Mouse (Mus musculus) fibroblast of lung, adult 2 months (primary cell): ENCODE results near the gene Dll4.
A peak's percentile ranks its signal among the peaks of the same experiment; 100 is the strongest.

Experiments
- DNase-seq: peaks from one replicate; pipeline ENCODE4 v3.0.0-alpha.2; 2011; ENCODE audit warnings: low read depth

The Dll4 gene

GRCm38 (mm10) chr2:119335535-119335934, 10.0 kb downstream of the Dll4 start:
- DNase-seq: no peak

GRCm38 (mm10) chr2:119336002-119336401, 10.4 kb downstream of the Dll4 start:
- DNase-seq: no peak

DNA sequence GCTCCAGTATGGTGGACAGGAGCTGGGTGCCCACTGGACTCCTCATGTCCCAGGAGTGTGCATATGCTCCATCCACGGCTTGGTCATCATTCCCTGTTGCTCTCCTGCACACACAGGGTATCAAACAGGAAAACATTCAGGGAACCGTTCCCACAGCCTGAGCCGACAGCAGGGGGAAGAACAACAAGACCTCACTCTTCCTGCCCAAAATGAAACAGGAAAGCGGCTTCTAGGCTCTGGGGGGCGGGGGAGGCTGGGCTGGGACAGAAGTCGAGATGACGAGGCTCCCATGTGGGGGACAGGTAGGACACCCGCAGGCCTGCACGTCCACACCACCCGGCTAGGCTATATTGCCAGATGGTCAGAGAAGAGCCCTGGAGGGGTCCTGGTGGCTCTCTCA, 10.9 kb downstream of the Dll4 start:
- DNase-seq: no peak

DNA sequence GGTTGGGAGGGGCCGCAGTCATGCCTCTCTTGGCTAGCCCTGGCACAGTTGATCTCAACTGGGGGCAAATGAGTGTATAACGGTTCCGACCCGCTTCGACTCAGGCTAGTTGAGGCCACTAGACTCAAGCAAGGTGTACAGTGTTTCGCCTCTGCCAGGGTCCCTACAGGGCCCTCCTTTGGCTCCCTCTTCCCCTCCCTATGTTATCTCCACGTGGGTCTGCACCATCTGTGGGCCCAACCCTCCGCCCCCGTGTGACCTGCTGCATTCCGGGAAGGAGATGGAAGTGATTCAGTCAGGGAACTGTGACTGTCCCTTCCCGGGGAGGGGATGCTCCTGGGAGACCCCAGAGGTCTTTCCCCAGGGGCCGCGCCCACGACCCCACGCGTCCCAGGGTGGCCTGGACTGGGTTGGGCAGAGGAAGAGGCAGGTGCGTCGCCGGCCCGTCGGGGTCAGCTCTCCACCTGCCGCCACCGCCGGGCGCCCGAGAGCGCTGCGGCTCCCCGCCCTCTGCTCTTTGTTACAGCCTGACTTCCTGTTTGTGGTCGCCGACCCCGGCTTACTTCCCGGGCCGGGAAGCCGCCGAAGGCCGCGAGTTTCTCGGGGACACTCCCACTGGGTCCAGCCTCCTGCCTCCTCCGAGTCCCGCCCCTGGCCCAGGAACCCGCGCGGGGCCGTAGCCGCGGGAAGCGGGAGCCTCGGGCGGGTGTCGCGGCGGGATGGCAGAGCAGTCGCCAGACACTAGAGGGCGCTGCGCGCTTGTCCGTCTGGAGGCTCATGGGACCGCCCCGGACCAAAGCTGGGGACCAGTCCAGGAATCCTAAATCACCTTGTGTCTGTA, 12.1 kb downstream of the Dll4 start:
- peak; percentile 49 for DNase-seq

- no peak for DNase-seq
Measured at GRCm38 (mm10) chr2:119344537-119345138, 19.1 kb downstream of the Dll4 start.

DNA sequence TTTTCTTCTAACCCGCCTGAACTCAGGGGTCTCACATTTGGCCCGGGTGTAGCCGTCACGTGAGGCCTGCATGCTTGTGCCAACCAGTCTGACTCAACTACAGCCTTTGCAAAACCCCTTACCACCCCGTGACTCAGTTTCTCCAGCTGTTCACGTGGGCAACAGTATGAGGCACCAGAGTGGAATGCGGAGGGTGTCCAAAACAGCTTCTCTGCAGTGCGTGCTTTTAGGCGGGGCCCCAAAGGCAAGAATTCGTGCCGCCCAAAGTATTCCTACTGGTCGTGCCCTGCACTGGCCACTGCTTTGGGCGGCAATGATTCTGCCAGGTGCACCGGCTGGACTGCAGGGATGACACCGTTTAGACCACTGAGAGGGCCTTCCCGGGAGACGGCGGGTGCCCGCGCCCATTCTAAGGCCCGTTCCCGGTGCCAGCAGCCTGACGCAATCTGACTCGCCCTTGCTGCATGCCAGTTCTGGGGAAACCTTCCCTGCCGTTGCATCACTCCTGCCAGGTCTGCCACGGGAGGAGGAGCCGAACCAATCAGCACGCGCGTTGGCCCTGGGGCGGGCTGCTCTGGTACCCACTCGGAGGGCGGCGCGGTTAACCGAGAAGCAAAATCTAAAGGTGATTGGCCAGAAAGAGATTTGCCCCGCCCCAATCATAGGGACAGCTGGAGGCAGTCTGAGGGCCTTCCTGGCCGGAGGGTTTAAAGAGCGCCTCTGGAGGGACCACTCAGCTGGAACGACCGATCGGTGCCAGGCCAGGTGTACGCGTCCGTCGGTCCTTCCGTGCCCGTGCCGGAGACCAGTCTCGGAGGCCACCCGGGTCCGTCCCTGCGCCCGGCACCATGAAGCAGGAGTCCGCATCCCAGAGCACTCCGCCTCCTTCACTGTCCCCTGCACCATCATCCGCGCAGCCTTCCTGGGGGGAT, 25.2 kb downstream of the Dll4 start, which contains the start of gene Chac1:
Chac1 (plus strand) TSS at position 675 of the 932 bp plus-strand sequence.
- DNase-seq: peak; percentile 90

DNA sequence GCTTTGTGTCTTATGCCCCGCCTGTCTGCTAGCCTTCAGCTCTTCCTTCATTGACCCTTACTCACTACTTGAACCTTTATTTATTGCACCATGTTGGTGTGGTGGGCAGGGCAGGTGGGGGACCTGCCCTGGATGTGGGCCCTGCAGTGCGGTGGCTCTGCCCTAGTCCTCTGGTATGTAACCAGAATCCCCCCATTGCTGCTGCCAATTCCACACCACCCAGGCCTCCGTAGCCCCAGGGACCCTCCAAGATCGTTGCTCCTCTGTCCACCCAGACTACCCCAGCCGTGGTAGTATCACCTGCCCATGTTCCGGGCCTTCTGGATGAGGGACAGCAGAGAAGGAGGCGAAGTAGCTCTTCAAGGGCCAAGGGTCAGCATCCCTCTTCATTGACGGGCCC, 28.1 kb downstream of the Dll4 start:
- no peak for DNase-seq

DNA sequence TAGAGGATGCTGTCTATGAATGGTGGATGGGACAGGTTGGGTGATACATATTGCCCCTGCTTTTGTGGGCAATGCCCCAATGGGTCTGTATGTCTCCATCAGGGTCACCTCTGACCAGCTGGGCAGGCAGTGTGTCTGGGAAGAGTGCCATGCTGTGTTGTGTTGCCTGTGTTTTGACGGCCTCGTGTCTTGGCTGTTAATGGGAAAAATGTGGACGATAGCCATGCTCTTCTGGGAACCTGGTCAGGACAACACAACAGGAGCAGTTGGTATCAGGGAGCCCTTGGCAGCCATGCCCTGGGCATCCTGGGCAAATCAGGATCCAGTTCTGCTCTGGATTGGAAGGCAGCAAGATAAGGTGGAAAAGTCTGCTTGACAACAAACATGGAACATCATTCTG, 29.5 kb downstream of the Dll4 start:
- DNase-seq: no peak

DNA sequence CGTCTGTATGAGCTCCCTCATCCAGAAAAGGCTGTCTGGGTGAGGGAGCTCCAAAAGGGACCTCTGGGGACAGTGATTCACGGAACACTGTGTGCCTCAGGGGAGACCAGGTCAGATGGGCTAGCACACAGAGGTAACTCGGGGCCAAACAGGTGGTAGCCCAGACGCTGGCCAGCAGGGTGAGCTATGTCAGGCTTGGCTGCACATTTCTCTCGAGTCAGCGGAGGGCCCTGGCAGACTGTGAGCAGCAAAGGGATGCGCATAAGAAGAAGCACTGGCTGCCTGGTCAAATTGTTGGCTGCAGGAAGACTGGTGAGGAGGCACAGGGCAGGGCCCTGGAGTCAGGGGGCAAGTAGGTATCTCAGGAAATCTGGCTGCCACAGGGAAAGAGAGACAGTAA, 30.1 kb downstream of the Dll4 start:
- DNase-seq: no peak

GRCm38 (mm10) chr2:119356310-119356709, 30.7 kb downstream of the Dll4 start:
- DNase-seq: no peak

GRCm38 (mm10) chr2:119356805-119357204, 31.2 kb downstream of the Dll4 start:
- no peak for DNase-seq

- DNase-seq: no peak
Measured at GRCm38 (mm10) chr2:119358249-119358648, 32.7 kb downstream of the Dll4 start.

DNA sequence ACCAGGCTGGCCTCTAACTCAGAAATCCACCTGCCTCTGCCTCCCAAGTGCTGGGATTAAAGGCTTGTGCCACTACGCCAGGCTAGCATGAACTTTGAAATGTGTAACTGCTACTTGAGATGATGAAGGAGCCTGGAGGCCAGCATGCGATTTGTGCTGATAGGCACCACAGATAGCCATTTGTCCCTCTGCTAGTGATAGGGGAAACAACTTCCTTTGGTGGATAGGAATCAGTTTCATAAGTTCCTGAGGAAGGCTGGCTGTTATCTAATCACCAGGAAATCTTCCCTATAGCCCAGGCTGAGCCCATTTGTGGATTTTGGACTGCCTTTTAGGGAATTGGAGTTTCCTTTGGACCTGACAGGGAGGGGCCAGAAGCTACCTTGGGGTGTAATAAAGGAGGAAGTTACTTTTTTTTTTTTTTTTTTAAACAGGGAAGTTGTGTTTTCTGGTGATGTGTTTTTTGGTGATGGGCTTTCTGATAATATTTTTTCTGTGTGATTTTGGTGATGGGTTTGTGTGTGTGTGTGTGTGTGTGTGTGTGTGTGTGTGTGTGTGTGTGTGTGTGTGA, 34.2 kb downstream of the Dll4 start:
- no peak for DNase-seq

DNA sequence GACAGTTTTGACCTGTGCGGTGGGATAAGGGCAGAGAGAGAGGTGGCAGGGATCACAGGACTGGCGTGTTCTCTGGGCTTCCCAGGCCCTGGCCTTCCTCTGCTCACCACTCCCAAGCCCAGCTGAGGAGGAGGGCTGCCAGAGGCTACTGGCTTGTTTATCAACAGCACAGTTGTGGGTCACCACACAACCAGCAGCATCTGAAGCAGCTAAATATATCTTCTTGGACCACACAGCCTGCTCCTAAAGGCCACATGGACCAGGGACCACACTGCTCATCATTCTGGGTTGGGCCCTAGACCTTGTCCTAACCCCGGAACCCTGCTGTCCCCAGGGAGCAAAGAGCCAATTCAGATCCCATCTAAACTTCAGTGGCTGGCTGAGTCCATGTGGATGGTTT, 39.4 kb downstream of the Dll4 start:
- DNase-seq: no peak

DNA sequence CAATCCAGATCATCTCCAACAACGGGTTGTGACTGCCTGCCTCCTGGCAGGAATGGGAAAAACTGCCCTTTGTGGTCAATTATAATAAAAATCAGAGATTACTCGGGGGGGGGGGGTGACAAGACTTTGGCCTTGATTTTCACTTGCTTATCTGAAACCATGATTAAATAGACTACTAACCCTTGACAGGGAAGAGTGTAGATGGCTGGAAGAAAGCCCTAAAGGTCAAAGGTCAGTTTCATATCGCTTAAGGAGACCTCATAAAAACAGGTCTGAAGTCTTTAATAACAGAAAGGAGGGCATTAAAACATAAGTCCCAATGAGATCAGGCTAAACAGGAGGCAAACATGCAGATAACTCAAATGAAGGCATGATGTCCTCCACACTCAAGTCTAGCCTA, 41.8 kb downstream of the Dll4 start:
- DNase-seq: no peak

DNA sequence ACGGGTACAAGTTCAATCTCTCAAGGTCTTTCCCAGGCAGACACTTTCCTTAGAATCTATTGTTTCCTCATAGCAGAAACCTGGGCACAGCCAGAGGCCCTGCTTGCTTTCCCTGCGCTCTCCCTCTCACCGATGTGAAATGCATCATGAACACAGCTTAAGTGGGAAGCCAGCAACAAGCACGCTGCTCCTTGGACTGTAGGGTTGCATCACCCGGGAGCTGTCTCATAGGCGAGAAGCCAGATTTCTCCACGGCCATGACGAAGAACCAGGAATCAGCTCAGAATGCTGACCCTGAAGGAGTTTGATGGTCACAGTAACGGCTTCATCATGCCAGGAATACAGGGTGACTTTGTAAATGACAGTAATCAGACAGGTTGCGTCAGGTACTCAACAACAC, 44.5 kb downstream of the Dll4 start:
- DNase-seq: no peak

DNA sequence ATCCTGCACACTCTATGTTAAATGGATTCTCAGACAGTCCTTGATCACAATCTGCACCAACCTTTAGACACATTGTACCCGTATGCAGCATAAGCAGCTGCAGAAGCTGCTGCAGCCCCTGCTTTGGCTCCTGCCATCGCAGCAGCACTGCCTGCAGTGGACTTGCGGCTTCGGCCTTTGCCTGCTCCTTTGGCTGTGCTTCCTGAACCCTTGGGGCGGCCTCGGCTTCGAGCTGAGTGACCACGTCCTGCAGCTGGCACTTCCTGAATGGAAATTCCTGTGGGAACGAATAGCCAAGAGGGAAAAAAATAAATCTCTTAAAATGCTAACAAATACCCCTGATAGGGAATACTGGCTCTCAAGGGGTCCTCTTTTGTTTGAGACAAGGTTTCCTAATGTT, 51.7 kb downstream of the Dll4 start:
- DNase-seq: no peak

DNA sequence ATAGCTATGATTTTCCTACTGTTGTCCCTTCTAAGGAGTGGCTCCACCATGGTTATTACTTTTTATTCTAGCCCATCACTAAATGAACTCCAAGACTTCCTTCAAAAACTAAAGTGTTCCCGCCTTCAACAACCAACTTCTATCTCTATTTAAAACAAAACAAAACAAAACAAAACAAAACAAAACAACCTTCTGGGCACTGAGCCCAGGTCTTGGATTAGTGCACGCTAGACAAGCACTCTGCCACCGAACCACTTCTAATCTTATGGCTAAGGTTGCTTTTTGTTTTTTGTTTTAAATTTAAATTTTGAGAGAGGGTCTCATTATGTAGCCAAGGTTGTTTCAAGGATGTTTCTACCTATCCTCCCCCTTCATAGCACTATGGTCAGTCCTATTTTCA, 52.2 kb downstream of the Dll4 start:
- DNase-seq: no peak

DNA sequence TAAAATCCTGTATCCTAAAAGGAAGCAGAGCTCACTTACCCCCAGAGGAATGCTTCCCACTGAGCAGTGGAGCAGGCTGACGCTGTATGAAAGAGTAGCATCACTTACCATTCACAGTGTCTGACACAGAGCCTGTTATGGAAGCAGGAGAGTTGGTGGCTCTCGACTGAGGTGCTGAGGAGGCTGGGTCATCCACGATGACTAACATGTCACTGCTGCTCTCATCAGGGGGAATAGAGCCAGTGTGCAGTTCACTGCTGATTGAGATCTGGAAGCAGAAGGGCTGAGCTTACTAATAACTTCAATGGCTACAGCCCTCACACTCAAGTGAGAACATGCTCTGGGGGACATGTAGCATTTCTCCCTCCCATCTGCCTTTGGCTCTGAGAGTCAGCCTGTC, 53.9 kb downstream of the Dll4 start:
- no peak for DNase-seq
